Mouse (Mus musculus): Measurements from ENCODE around the gene Gbf1. TPM values are rescaled to one million over a fixed set of nuclear protein-coding genes. Genes with fewer than 3 reads are reported as not detected.

The Gbf1 gene
- polyA plus RNA-seq, 1 experiment from 2014 or later = 45.0 TPM

DNA sequence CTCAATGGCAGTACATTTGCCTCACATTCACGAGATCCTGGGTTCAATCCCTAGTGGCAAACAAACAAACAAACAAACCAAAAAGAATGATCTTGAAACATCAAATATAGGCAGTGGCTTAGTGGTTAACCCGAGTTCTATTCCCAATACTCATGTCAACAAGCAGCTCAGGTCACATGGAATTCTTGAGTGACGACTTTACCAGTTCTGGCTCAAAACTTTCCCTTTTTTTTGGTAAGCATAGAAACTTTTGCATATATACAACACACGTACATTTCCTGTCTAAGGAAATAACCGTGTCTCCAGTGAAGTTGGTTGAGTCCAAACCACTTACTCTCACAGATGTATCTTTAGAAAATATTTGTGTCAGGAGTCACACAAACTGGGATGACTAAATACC, 20.2 kb downstream of the Gbf1 start:
- H3K4me3 ChIP-seq (ENCODE audit: control insufficient read depth in 1 of 2, insufficient read depth in 1 of 2, low read depth in 1 of 2, low read length in 2 of 2) = no peak overlapping the region
- WGBS = 78% methylated on average over 5 of the region's 5 CpGs
- peaks cover 0 to 3% of the 10 kb centered on the region in 2 experiments; a peak in 2 of 4 replicates for H3K4me1 ChIP-seq (ENCODE audit: control insufficient read depth in 2 of 2, insufficient read depth in 2 of 2, low read length in 2 of 2)

DNA sequence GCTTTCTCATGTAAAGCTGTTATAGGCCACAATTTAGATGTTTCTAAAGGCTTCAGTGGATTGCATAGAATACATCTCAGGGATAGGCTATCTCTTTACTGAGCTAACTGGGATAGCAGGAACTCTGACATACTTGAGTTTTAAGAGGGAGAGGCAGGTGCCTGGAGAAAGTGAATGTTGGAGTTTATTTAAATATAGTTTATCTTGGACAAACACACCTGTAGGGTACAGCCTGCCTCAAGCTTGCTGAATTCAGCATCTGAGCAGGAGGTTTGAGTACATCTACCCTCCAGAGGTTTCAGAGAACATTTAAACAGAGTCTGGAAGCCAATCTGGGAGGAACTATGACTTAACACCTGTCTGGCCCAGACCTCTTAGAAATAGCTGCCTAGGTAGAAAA, 22.9 kb downstream of the Gbf1 start:
- Histone ChIP-seq H3K36me3 (ENCODE audit: control insufficient read depth, insufficient read depth, low read length) (peaks cover 44% of the 10 kb centered on the region), H3K4me3 (ENCODE audit: control insufficient read depth in 1 of 2, insufficient read depth in 1 of 2, low read depth in 1 of 2, low read length in 2 of 2) (no peak overlapping the region), H3K27me3 (ENCODE audit: control insufficient read depth, insufficient read depth, low read length) (no peaks in the 10 kb centered on the region), H3K9ac (ENCODE audit: low read length) (no peak overlapping the region), H3K27ac (replicated peaks in 1 of 2; ENCODE audit: control insufficient read depth in 1 of 2, insufficient read depth in 1 of 2, low read depth in 2 of 2, low read length in 2 of 2) (no peak overlapping the region), H3K9me3 (ENCODE audit: control insufficient read depth, low read length) (no peaks in the 10 kb centered on the region), H3K4me1 (ENCODE audit: control insufficient read depth in 2 of 2, insufficient read depth in 2 of 2, low read length in 2 of 2) (peaks cover 0 to 3% of the 10 kb centered on the region in 2 experiments; a peak in 2 of 4 replicates), H3K4me2 (ENCODE audit: low read length) (no peak overlapping the region)
- ATAC-seq (ENCODE audit: insufficient number of reproducible peaks, insufficient read depth, low FRiP score, low read depth) = no peak

More for the DNA sequence above, 20.2 kb downstream of the Gbf1 start:
- H3K9me3 ChIP-seq (ENCODE audit: control insufficient read depth, low read length) = no peaks in the 10 kb centered on the region
- ATAC-seq (ENCODE audit: insufficient number of reproducible peaks, insufficient read depth, low FRiP score, low read depth) = no peak
- peaks cover 41% of the 10 kb centered on the region for H3K36me3 ChIP-seq (ENCODE audit: control insufficient read depth, insufficient read depth, low read length)
- no peak overlapping the region for H3K27ac ChIP-seq (replicated peaks in 1 of 2; ENCODE audit: control insufficient read depth in 1 of 2, insufficient read depth in 1 of 2, low read depth in 2 of 2, low read length in 2 of 2)
- H3K9ac ChIP-seq (ENCODE audit: low read length) = no peak overlapping the region
- H3K4me2 ChIP-seq (ENCODE audit: low read length) = no peak overlapping the region
- no peaks in the 10 kb centered on the region for H3K27me3 ChIP-seq (ENCODE audit: control insufficient read depth, insufficient read depth, low read length)

DNA sequence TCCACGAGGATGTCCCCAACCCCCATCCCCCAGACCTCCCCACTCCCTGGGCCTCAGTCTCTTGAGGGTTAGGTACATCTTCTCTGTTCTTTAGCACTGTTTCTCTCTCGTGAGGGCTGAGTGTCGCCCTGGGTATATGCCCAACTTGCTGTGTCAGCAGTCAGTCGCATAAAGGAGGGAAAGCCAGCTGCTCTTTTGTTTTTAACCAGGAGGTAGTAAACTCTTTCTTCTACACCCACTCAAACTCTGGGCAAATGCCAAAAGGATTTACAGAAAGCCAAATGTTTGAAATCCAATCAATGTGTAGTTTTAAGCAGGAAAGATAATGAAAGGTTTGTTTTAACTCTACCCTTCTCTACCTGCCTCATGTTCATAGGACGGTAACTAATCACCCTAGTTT, 24.7 kb downstream of the Gbf1 start:
- no peak overlapping the region for H3K4me2 ChIP-seq (ENCODE audit: low read length)
- H3K9me3 ChIP-seq (ENCODE audit: control insufficient read depth, low read length) = no peaks in the 10 kb centered on the region
- peaks cover 0 to 3% of the 10 kb centered on the region in 2 experiments; a peak in 2 of 4 replicates for H3K4me1 ChIP-seq (ENCODE audit: control insufficient read depth in 2 of 2, insufficient read depth in 2 of 2, low read length in 2 of 2)
- H3K36me3 ChIP-seq (ENCODE audit: control insufficient read depth, insufficient read depth, low read length) = peaks cover 27% of the 10 kb centered on the region
- H3K27me3 ChIP-seq (ENCODE audit: control insufficient read depth, insufficient read depth, low read length) = no peaks in the 10 kb centered on the region
- H3K4me3 ChIP-seq (ENCODE audit: control insufficient read depth in 1 of 2, insufficient read depth in 1 of 2, low read depth in 1 of 2, low read length in 2 of 2) = no peak overlapping the region
- H3K9ac ChIP-seq (ENCODE audit: low read length) = no peak overlapping the region
- ATAC-seq (ENCODE audit: insufficient number of reproducible peaks, insufficient read depth, low FRiP score, low read depth) = no peak
- 58% methylated on average over 5 of the region's 5 CpGs for WGBS
- no peak overlapping the region for H3K27ac ChIP-seq (replicated peaks in 1 of 2; ENCODE audit: control insufficient read depth in 1 of 2, insufficient read depth in 1 of 2, low read depth in 2 of 2, low read length in 2 of 2)

DNA sequence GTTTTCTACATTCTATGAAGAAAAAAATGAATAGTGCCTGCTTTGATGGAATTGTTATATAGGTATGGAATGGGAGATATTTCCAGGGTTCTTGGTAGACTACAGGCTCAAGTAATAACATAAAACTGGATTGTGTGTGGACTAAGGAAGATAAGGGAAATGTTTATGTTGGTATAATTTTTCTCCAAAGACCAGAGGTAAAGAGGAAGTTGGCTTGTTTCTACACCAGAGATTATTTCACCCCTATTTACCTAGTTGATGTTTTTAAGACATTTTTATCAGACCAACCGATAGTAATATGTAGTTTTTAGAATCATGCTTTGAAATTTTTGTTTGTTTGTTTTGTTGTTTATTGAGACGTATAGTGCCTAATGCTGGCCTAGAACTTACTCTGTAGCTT, 28.0 kb downstream of the Gbf1 start:
- no peak for ATAC-seq (ENCODE audit: insufficient number of reproducible peaks, insufficient read depth, low FRiP score, low read depth)
- WGBS = 86% methylated on average over 2 of the region's 2 CpGs

DNA sequence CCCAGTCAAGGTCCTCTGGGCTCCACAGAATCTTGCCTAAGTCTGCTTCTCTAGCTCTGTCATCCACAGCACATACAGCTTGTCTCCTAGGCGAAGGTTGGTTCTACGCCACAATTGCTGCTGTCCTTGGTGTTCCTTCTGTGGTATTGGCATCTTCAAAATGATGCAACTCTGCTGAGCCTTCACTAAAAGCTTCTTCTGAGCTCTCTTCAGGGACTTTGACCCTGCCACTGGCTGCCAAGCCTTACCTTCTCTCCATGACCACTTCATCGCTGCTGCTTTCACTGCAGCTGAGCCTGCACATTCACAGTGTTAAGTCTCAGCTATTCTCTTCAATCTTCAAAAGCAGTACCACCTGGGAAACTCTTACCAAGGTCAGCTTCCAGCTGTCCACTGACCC, 29.9 kb downstream of the Gbf1 start:
- ATAC-seq (ENCODE audit: insufficient number of reproducible peaks, insufficient read depth, low FRiP score, low read depth) = no peak
- Histone ChIP-seq H3K4me1 (ENCODE audit: control insufficient read depth in 2 of 2, insufficient read depth in 2 of 2, low read length in 2 of 2) (peaks cover 0 to 10% of the 10 kb centered on the region in 2 experiments), H3K4me2 (ENCODE audit: low read length) (no peak overlapping the region), H3K36me3 (ENCODE audit: control insufficient read depth, insufficient read depth, low read length) (peaks cover 15% of the 10 kb centered on the region), H3K9ac (ENCODE audit: low read length) (no peak overlapping the region; the same call in 1 of the 2 replicates), H3K27me3 (ENCODE audit: control insufficient read depth, insufficient read depth, low read length) (no peaks in the 10 kb centered on the region), H3K27ac (replicated peaks in 1 of 2; ENCODE audit: control insufficient read depth in 1 of 2, insufficient read depth in 1 of 2, low read depth in 2 of 2, low read length in 2 of 2) (no peak overlapping the region), H3K4me3 (ENCODE audit: control insufficient read depth in 1 of 2, insufficient read depth in 1 of 2, low read depth in 1 of 2, low read length in 2 of 2) (no peak overlapping the region), H3K9me3 (ENCODE audit: control insufficient read depth, low read length) (no peaks in the 10 kb centered on the region)
- 89% methylated on average over 3 of the region's 3 CpGs for WGBS

More for the DNA sequence above, 28.0 kb downstream of the Gbf1 start:
- Histone ChIP-seq H3K27ac (replicated peaks in 1 of 2; ENCODE audit: control insufficient read depth in 1 of 2, insufficient read depth in 1 of 2, low read depth in 2 of 2, low read length in 2 of 2) (no peak overlapping the region), H3K4me2 (ENCODE audit: low read length) (no peak overlapping the region), H3K4me3 (ENCODE audit: control insufficient read depth in 1 of 2, insufficient read depth in 1 of 2, low read depth in 1 of 2, low read length in 2 of 2) (no peak overlapping the region), H3K9me3 (ENCODE audit: control insufficient read depth, low read length) (no peaks in the 10 kb centered on the region), H3K4me1 (ENCODE audit: control insufficient read depth in 2 of 2, insufficient read depth in 2 of 2, low read length in 2 of 2) (peaks cover 0 to 3% of the 10 kb centered on the region in 2 experiments; a peak in 2 of 4 replicates), H3K36me3 (ENCODE audit: control insufficient read depth, insufficient read depth, low read length) (peaks cover 15% of the 10 kb centered on the region), H3K9ac (ENCODE audit: low read length) (no peak overlapping the region), H3K27me3 (ENCODE audit: control insufficient read depth, insufficient read depth, low read length) (no peaks in the 10 kb centered on the region)

DNA sequence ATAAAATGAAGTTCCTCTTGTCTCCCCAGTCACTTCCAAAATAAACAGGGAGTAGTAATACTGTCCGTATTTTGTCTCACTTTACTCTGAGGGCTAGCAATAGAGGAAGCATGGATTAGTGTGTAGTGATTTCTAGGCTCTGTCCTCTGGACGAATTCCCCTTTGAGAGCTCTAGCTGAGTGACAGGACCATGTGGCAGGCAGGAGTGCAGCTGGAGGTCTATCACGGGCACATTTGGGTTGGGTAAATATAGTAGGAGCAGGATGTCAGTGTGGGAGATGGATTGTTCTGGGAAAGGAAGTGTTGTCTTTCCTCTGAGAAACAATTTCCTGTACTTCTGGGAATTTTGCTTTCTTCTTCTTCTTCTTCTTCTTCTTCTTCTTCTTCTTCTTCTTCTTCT, 34.3 kb downstream of the Gbf1 start:
- Histone ChIP-seq H3K4me2 (ENCODE audit: low read length) (peak overlapping the region; percentile 42), H3K4me3 (ENCODE audit: control insufficient read depth in 1 of 2, insufficient read depth in 1 of 2, low read depth in 1 of 2, low read length in 2 of 2) (no peak overlapping the region)
- no peak for ATAC-seq (ENCODE audit: insufficient number of reproducible peaks, insufficient read depth, low FRiP score, low read depth)

DNA sequence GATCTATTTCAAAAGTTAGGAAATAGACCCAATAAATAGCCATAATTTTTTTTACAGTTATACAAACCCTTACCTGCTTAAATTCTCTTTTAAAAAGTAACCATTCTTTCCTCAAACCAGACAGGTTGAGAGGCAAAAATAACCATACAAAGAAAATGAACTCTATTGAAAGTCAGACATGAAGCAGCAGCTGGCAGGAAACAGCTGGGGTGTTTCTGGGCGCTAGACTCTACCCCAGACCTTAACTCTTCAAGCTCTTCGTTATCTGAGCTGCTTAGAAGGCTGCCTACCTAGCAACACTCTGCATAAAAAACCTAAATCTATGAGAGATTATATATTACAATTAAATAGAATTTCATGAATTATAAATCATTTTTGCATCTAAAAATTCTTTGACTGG, 34.9 kb downstream of the Gbf1 start:
- no peaks in the 10 kb centered on the region for H3K27me3 ChIP-seq (ENCODE audit: control insufficient read depth, insufficient read depth, low read length)
- no peak overlapping the region for H3K9ac ChIP-seq (ENCODE audit: low read length)
- ATAC-seq (ENCODE audit: insufficient number of reproducible peaks, insufficient read depth, low FRiP score, low read depth) = no peak
- no peak overlapping the region for H3K4me3 ChIP-seq (ENCODE audit: control insufficient read depth in 1 of 2, insufficient read depth in 1 of 2, low read depth in 1 of 2, low read length in 2 of 2)
- H3K4me2 ChIP-seq (ENCODE audit: low read length) = no peak overlapping the region
- peaks cover 2 to 23% of the 10 kb centered on the region in 2 experiments for H3K4me1 ChIP-seq (ENCODE audit: control insufficient read depth in 2 of 2, insufficient read depth in 2 of 2, low read length in 2 of 2)
- H3K27ac ChIP-seq (replicated peaks in 1 of 2; ENCODE audit: control insufficient read depth in 1 of 2, insufficient read depth in 1 of 2, low read depth in 2 of 2, low read length in 2 of 2) = 0 out of 4 replicates have a peak overlapping the region, but pooled peaks of 1 of the 2 experiments have one; percentile 17
- no peaks in the 10 kb centered on the region for H3K9me3 ChIP-seq (ENCODE audit: control insufficient read depth, low read length)
- H3K36me3 ChIP-seq (ENCODE audit: control insufficient read depth, insufficient read depth, low read length) = peaks cover 9% of the 10 kb centered on the region
- 48% methylated on average over 2 of the region's 2 CpGs for WGBS

More for the DNA sequence above, 34.3 kb downstream of the Gbf1 start:
- 2% methylated on average over 3 of the region's 3 CpGs for WGBS
- Histone ChIP-seq H3K36me3 (ENCODE audit: control insufficient read depth, insufficient read depth, low read length) (peaks cover 11% of the 10 kb centered on the region), H3K9me3 (ENCODE audit: control insufficient read depth, low read length) (no peaks in the 10 kb centered on the region), H3K9ac (ENCODE audit: low read length) (no peak overlapping the region), H3K4me1 (ENCODE audit: control insufficient read depth in 2 of 2, insufficient read depth in 2 of 2, low read length in 2 of 2) (peaks cover 0 to 18% of the 10 kb centered on the region in 2 experiments), H3K27me3 (ENCODE audit: control insufficient read depth, insufficient read depth, low read length) (no peaks in the 10 kb centered on the region), H3K27ac (replicated peaks in 1 of 2; ENCODE audit: control insufficient read depth in 1 of 2, insufficient read depth in 1 of 2, low read depth in 2 of 2, low read length in 2 of 2) (peak overlapping the region; percentile 58 to 68)

DNA sequence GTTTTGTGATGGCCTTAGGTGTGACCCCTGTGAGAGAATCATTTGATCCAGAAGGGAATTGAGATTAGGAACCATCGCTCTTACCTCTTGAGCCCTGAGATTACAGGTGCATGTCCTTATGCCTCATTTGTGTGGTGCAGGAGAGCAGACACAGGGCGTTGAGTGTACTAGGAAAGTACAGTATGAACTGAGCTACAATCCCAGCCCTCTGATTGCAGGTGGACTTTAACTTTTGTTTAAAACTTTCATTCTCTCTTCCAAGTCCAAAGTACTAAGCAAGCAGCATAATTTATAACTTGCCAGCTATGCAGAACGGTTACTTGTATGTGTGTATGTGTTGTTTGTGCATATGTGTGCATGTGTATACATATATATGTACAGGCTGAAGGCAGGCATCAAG, 46.0 kb downstream of the Gbf1 start:
- no peaks in the 10 kb centered on the region for H3K36me3 ChIP-seq (ENCODE audit: control insufficient read depth, insufficient read depth, low read length)
- no peak overlapping the region for H3K9ac ChIP-seq (ENCODE audit: low read length)
- H3K4me2 ChIP-seq (ENCODE audit: low read length) = no peak overlapping the region
- no peak for ATAC-seq (ENCODE audit: insufficient number of reproducible peaks, insufficient read depth, low FRiP score, low read depth)
- H3K27me3 ChIP-seq (ENCODE audit: control insufficient read depth, insufficient read depth, low read length) = no peaks in the 10 kb centered on the region
- no peaks in the 10 kb centered on the region for H3K9me3 ChIP-seq (ENCODE audit: control insufficient read depth, low read length)
- H3K4me3 ChIP-seq (ENCODE audit: control insufficient read depth in 1 of 2, insufficient read depth in 1 of 2, low read depth in 1 of 2, low read length in 2 of 2) = no peak overlapping the region
- 90% methylated on average over 3 of the region's 3 CpGs for WGBS
- H3K27ac ChIP-seq (replicated peaks in 1 of 2; ENCODE audit: control insufficient read depth in 1 of 2, insufficient read depth in 1 of 2, low read depth in 2 of 2, low read length in 2 of 2) = no peak overlapping the region
- H3K4me1 ChIP-seq (ENCODE audit: control insufficient read depth in 2 of 2, insufficient read depth in 2 of 2, low read length in 2 of 2) = peaks cover 8 to 22% of the 10 kb centered on the region in 2 experiments

Data from heart, embryonic 14.5 days (tissue).